8 mouse cellular contexts compared by ENCODE assay signal in genomic region chr2:73486120-73486601, GRCm38 (mm10). TPM values are rescaled to one million over a fixed set of nuclear protein-coding genes. Genes with fewer than 3 reads are reported as not detected.
A peak's percentile ranks its signal among the peaks of the same experiment; 100 is the strongest.
DNase-seq lines count a peak whose midpoint lies in the region; ATAC-seq and TF ChIP-seq lines count a peak whose summit lies in the region.

No protein-coding gene starts in this region.

- intact Hi-C loops in gastrocnemius, postnatal 14 days (cut with DNase I; ENCODE audit: low total_unique reads): no loop called here

- no peak for ATAC-seq in limb, embryonic 11.5 days (ENCODE audit: insufficient number of reproducible peaks, low FRiP score, low TSS enrichment, low read depth)
- peak; percentile 60 for ATAC-seq in megakaryocyte-erythroid progenitor cell, adult 5-6 weeks (replicated peaks; ENCODE audit: low FRiP score, low TSS enrichment, poor library complexity, severe bottlenecking)
- ATAC-seq in forebrain, postnatal 0 days: no peak

- H3K36me3 ChIP-seq in limb, embryonic 11.5 days (ENCODE audit: control insufficient read depth, insufficient read depth, low read length): no peaks in the 10 kb centered on the region
- H3K36me3 ChIP-seq in forebrain, postnatal 0 days (ENCODE audit: insufficient read depth): no peaks in the 10 kb centered on the region

- no peaks in the 10 kb centered on the region for H3K27me3 ChIP-seq in limb, embryonic 11.5 days (ENCODE audit: control insufficient read depth, insufficient read depth, low read length)
- H3K27me3 ChIP-seq in forebrain, postnatal 0 days (ENCODE audit: insufficient read depth, low read length): no peaks in the 10 kb centered on the region

- peak overlapping the region; percentile 20; the same call in 1 of the 2 replicates for H3K4me2 ChIP-seq in limb, embryonic 11.5 days (ENCODE audit: low read depth, severe bottlenecking)
- H3K4me2 ChIP-seq in forebrain, postnatal 0 days (ENCODE audit: low read depth): no peak overlapping the region

- H3K27ac ChIP-seq in bone marrow, adult 2 months (ENCODE audit: control insufficient read depth, insufficient read depth, low read depth, low read length, poor library complexity): peak overlapping the region; percentile 51; the same call in 1 of the 2 replicates
- H3K27ac ChIP-seq in limb, embryonic 11.5 days (replicated peaks; ENCODE audit: low read depth, low read length): peak overlapping the region; percentile 84
- no peak overlapping the region for H3K27ac ChIP-seq in forebrain, postnatal 0 days (ENCODE audit: low read depth, low read length)

- no peak; the same call in 1 of the 2 replicates for TF ChIP-seq POLR2A in bone marrow, adult 2 months (IDR thresholded peaks at IDR 0.05; ENCODE audit: borderline replicate concordance, control insufficient read depth, low read depth, low read length)

- H3K9ac ChIP-seq in limb, embryonic 11.5 days (ENCODE audit: low read length): no peak overlapping the region
- H3K9ac ChIP-seq in forebrain, postnatal 0 days: no peak overlapping the region

- peak; percentile 75 for DNase-seq in CD4-positive, CD25-positive, alpha-beta regulatory T cell, adult 2 months (ENCODE audit: low read depth, low spot score)
- no peak for DNase-seq in limb, embryonic 11.5 days (ENCODE audit: low spot score)
- DNase-seq in cerebellum, postnatal 10 days: no peak
- DNase-seq in gastrocnemius, postnatal 14 days: no peak
- no peak for DNase-seq in testis, postnatal 10 days (ENCODE audit: low spot score)
- DNase-seq in forebrain, postnatal 0 days: no peak

- no peaks in the 10 kb centered on the region; the same call in 1 of the 2 replicates for H3K4me1 ChIP-seq in bone marrow, adult 2 months (ENCODE audit: control insufficient read depth, insufficient read depth, low read length)
- peaks cover 39% of the 10 kb centered on the region for H3K4me1 ChIP-seq in limb, embryonic 11.5 days (ENCODE audit: control insufficient read depth, insufficient read depth, low read length)
- peaks cover 7% of the 10 kb centered on the region; the same call in 1 of the 2 replicates for H3K4me1 ChIP-seq in forebrain, postnatal 0 days (ENCODE audit: insufficient read depth)

- WGBS in bone marrow, adult 2 months: under 1% methylated on average over 8 of the region's 8 CpGs
- WGBS in limb, embryonic 11.5 days: 61% methylated on average over 8 of the region's 8 CpGs
- WGBS in forebrain, postnatal 0 days: 80% methylated on average over 8 of the region's 8 CpGs

- no peak for TF ChIP-seq CTCF in bone marrow, adult 2 months (IDR thresholded peaks at IDR 0.05; ENCODE audit: control insufficient read depth, insufficient read depth, low read length)
- no peak for TF ChIP-seq CTCF in forebrain, postnatal 0 days (IDR thresholded peaks at IDR 0.05; ENCODE audit: low read depth)

- H3K4me3 ChIP-seq in bone marrow, adult 2 months (replicated peaks; ENCODE audit: control insufficient read depth, low read depth, low read length): peak overlapping the region; percentile 77
- no peak overlapping the region for H3K4me3 ChIP-seq in limb, embryonic 11.5 days (ENCODE audit: low read depth, low read length)
- H3K4me3 ChIP-seq in forebrain, postnatal 0 days (ENCODE audit: low read depth, low read length): no peak overlapping the region

- no peaks in the 10 kb centered on the region for H3K9me3 ChIP-seq in limb, embryonic 11.5 days (ENCODE audit: control insufficient read depth, low read length)
- no peaks in the 10 kb centered on the region for H3K9me3 ChIP-seq in forebrain, postnatal 0 days (ENCODE audit: low read length)

RNA-seq across cellular contexts. Expression of gene Wipf1, which starts 43.4 kb away (rescaled TPM):
- polyA plus RNA-seq in bone marrow, adult 2 months (2011; ENCODE audit: insufficient read depth, insufficient read length, low replicate concordance, missing spikeins): 19.8 and 47.3 TPM in 2 replicates
- 21.8 and 24.1 TPM in 2 replicates for polyA plus RNA-seq in limb, embryonic 11.5 days (2014; fragmentation: Nextera tagmentation; extraction: Ambion mirVana)
- total RNA-seq in megakaryocyte-erythroid progenitor cell, adult 5-6 weeks (2014; fragmentation: Nextera tagmentation): 7.7 and 14.0 TPM in 2 replicates
- total RNA-seq in megakaryocyte-erythroid progenitor cell, adult 5-6 weeks (2017): 3.9 and 9.6 TPM in 2 replicates
- 10 to 100 TPM; 17.4 to 19.8 TPM for total RNA-seq in gastrocnemius, postnatal 14 days (2021)
- 1.8 and 2.4 TPM in 2 replicates for total RNA-seq in forebrain, postnatal 0 days (2014; rRNA removed)
- polyA plus RNA-seq in forebrain, postnatal 0 days (2015; fragmentation: Nextera tagmentation; extraction: Ambion mirVana): 2.0 and 2.1 TPM in 2 replicates
